Mouse (Mus musculus): ENCODE results near the gene Srebf2. TPM values are rescaled to one million over a fixed set of nuclear protein-coding genes. Genes with fewer than 3 reads are reported as not detected.

Srebf2 gene
- polyA plus RNA-seq, 2 experiments = 29.3 to 30.8 TPM

DNA sequence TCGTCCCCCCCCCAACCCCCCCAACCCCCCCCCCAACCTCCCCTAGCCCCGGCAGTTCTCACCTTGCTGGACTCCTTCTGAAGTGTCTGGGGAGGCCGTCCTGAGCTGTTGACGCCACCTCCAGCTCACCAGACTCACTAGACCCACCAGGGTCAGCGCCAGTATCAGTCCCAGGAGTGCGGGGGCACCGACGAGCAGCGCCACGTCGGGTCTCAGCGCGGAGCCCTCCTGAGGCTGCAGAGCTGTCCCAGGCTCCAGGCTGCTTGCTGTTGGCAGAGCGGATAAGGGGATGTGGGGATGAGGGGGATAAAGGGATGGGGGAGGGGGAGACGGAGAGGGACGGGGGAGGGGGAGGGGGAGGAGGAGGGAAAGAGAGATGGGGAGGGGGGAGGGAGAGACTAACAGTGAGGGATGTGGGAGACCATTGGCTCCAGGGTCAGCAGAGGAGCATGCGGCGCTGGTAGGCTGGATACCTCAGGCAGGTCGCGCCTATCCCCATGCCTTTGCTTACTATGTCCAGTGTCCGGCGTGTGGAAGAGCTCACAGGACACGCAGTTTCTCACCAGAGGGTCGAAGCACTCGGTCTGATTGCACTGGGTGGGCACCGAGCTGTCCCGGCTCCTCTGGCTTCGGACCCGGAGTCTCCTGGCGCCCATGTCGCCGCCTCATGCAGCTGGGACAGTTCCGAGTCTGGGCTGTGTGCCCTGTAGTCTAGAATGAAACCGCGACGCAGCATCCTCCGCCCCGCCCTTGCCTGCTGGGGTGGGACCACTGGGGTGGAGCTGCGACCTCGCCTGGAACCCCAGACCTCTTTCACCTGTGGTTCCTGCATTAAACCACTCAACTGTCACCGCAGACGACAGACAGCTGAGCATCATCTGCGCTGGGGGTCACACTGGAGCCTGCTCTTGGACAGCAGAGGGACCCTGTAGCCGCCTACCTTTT is 76.9 kb downstream of the Srebf2 start, which contains the start of gene Tnfrsf13c:
TSS of gene Tnfrsf13c (minus strand) at position 713 of the 945 bp plus-strand sequence.
- Histone ChIP-seq H3K36me3 (replicated peaks; ENCODE audit: control insufficient read depth, insufficient read depth, low read depth) (no peaks in the 10 kb centered on the region), H3K4me3 (ENCODE audit: insufficient read depth in 1 of 2, low read depth in 2 of 2, low read length in 2 of 2) (peak within 1 kb of the TSS; percentile 31 to 45), H3K9ac (replicated peaks) (peak within 1 kb of the TSS; percentile 15), H3K4me1 (replicated peaks; ENCODE audit: control insufficient read depth in 2 of 2, insufficient read depth in 2 of 2, low read length in 1 of 2) (peaks cover 6 to 13% of the 10 kb centered on the region in 2 experiments), H3K27me3 (ENCODE audit: control insufficient read depth, insufficient read depth, low read length) (peaks cover 24% of the 10 kb centered on the region), H3K9me3 (ENCODE audit: control insufficient read depth, low read length) (no peaks in the 10 kb centered on the region), H3K4me2 (ENCODE audit: low read depth) (peak within 1 kb of the TSS; percentile 72), H3K27ac (no peak within 1 kb of the TSS)
- TF ChIP-seq CTCF (IDR thresholded peaks at IDR 0.05; ENCODE audit: low read depth) = no peak
- no peak for TF ChIP-seq EP300 (IDR thresholded peaks at IDR 0.05; ENCODE audit: low read depth)
- ATAC-seq (ENCODE audit: insufficient read depth) (peak; percentile 72), DNase-seq (ENCODE audit: low read depth in 3 of 3, low spot score in 3 of 3) (peak in 1 of 3 experiments; percentile 49)
- 1% methylated on average over 41 of the region's 44 CpGs for WGBS (ENCODE audit: insufficient replicate concordance)

DNA sequence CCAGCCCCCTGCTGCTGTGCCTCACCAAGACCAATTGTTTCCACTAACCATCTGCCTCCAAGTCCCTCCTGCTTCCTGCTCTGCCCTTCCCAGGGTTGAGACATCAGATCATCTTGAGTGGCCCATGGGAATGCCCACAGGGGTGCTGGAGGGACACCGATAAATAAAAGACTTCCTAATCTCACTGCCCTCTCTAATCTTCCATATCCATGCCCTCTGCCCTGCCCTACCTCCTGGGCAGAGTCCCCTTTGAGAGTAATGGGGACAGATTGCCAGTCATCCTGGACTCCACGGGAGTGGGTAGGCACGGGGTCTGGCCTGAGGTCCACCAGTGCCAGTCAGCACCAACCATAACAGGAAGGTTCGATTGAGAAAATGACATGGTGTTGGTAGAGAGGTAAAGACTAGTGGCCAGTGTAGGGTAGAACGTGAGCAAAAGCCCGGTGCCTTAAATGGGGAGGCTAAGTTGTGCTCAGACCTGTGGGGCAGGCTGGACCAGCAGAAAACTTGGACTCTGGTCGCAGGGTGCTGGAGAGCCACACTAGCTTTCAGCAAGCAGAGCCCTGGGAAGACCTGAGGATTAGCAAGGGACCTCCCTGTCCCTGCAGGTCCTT is 77.7 kb downstream of the Srebf2 start:
- TF ChIP-seq CTCF (IDR thresholded peaks at IDR 0.05; ENCODE audit: low read depth) (no peak; the same call in 1 of the 2 replicates), EP300 (IDR thresholded peaks at IDR 0.05; ENCODE audit: low read depth) (0 out of 2 replicates have a peak, but pooled peaks have one; percentile 21)
- Histone ChIP-seq H3K4me1 (replicated peaks; ENCODE audit: control insufficient read depth in 2 of 2, insufficient read depth in 2 of 2, low read length in 1 of 2) (peaks cover 13 to 21% of the 10 kb centered on the region in 2 experiments), H3K27me3 (ENCODE audit: control insufficient read depth, insufficient read depth, low read length) (peaks cover 24% of the 10 kb centered on the region), H3K9ac (replicated peaks) (no peak overlapping the region), H3K36me3 (replicated peaks; ENCODE audit: control insufficient read depth, insufficient read depth, low read depth) (no peaks in the 10 kb centered on the region), H3K27ac (no peak overlapping the region), H3K4me2 (ENCODE audit: low read depth) (peak overlapping the region; percentile 72), H3K4me3 (ENCODE audit: insufficient read depth in 1 of 2, low read depth in 2 of 2, low read length in 2 of 2) (peak overlapping the region in 1 of 2 experiments; percentile 45; a peak in 2 of 4 replicates), H3K9me3 (ENCODE audit: control insufficient read depth, low read length) (no peaks in the 10 kb centered on the region)
- WGBS (ENCODE audit: insufficient replicate concordance) = 30% methylated on average over 7 of the region's 7 CpGs
- DNase-seq (ENCODE audit: low read depth in 3 of 3, low spot score in 3 of 3) (peak in 2 of 3 experiments; percentile 33 to 51), ATAC-seq (ENCODE audit: insufficient read depth) (peak; percentile 74)

DNA sequence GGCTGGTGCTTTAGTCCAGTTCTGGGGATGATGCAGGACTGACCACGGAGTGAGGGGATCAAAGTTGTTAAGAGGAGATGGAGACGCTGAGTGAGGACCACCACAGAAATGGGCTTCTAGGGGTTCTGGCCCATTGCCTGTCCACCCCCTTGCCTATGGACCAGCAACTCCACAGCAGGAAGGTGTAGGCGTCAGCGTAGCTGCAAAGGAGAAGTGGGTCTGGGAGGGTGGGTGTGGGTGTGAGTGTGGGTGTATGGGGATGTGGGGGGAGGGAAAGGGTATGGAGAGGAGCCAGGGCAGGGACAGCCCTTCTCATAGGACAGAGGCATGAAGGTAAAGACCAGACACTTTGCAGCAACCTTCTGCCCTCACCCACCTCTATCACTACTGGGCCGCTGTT is 78.8 kb downstream of the Srebf2 start:
- no peak overlapping the region for H3K4me3 ChIP-seq (ENCODE audit: insufficient read depth in 1 of 2, low read depth in 2 of 2, low read length in 2 of 2)
- WGBS (ENCODE audit: insufficient replicate concordance) = 71% methylated on average over 5 of the region's 5 CpGs
- TF ChIP-seq EP300 (IDR thresholded peaks at IDR 0.05; ENCODE audit: low read depth) = no peak
- no peak for TF ChIP-seq CTCF (IDR thresholded peaks at IDR 0.05; ENCODE audit: low read depth)
- H3K36me3 ChIP-seq (replicated peaks; ENCODE audit: control insufficient read depth, insufficient read depth, low read depth) = no peaks in the 10 kb centered on the region
- H3K27me3 ChIP-seq (ENCODE audit: control insufficient read depth, insufficient read depth, low read length) = peaks cover 24% of the 10 kb centered on the region
- peaks cover 24 to 32% of the 10 kb centered on the region in 2 experiments for H3K4me1 ChIP-seq (replicated peaks; ENCODE audit: control insufficient read depth in 2 of 2, insufficient read depth in 2 of 2, low read length in 1 of 2)
- DNase-seq (ENCODE audit: low read depth in 3 of 3, low spot score in 3 of 3) (no peak), ATAC-seq (ENCODE audit: insufficient read depth) (no peak)
- no peak overlapping the region for H3K4me2 ChIP-seq (ENCODE audit: low read depth)
- no peak overlapping the region for H3K27ac ChIP-seq
- no peak overlapping the region for H3K9ac ChIP-seq (replicated peaks)
- no peaks in the 10 kb centered on the region for H3K9me3 ChIP-seq (ENCODE audit: control insufficient read depth, low read length)

DNA sequence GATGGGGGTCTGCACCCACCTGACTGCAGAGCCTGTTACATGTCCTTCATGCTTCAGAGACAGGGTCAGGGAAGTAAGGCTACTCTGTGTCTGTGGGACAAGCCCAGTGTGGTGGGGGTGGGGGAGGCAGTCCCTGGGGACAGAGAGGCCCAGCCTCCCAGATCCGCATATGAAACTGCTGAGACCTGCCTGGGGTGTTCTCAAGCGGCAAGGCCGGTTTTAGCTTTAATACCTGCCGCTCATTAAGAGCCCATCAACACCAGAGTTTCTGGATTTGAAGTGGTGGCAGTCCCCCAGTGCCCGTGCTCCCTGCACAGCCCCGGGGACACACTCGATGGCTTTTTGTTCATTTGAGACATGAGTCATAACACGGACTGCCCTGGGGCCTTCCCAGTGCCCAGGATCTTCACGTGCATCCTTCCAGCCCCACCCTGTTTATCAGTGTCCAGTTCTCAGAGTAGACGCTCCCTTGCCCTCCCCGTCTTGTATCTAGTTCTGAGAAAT is 82.6 kb downstream of the Srebf2 start:
- H3K36me3 ChIP-seq (replicated peaks; ENCODE audit: control insufficient read depth, insufficient read depth, low read depth) = no peaks in the 10 kb centered on the region
- H3K4me1 ChIP-seq (replicated peaks; ENCODE audit: control insufficient read depth in 2 of 2, insufficient read depth in 2 of 2, low read length in 1 of 2) = peaks cover 23 to 30% of the 10 kb centered on the region in 2 experiments
- H3K27me3 ChIP-seq (ENCODE audit: control insufficient read depth, insufficient read depth, low read length) = peaks cover 5% of the 10 kb centered on the region
- peak overlapping the region; percentile 69 for H3K4me2 ChIP-seq (ENCODE audit: low read depth)
- H3K4me3 ChIP-seq (ENCODE audit: insufficient read depth in 1 of 2, low read depth in 2 of 2, low read length in 2 of 2) = peak overlapping the region in 1 of 2 experiments; percentile 14; a peak in 1 of 4 replicates
- peak overlapping the region; percentile 90 for H3K27ac ChIP-seq
- ATAC-seq (ENCODE audit: insufficient read depth) = peak; percentile 96
- peak overlapping the region; percentile 62 for H3K9ac ChIP-seq (replicated peaks)
- DNase-seq (ENCODE audit: low read depth in 3 of 3, low spot score in 3 of 3) = peak; percentile 71 to 93 (median 73)
- H3K9me3 ChIP-seq (ENCODE audit: control insufficient read depth, low read length) = no peaks in the 10 kb centered on the region
- no peak for TF ChIP-seq EP300 (IDR thresholded peaks at IDR 0.05; ENCODE audit: low read depth)
- TF ChIP-seq CTCF (IDR thresholded peaks at IDR 0.05; ENCODE audit: low read depth) = no peak
- 37% methylated on average over 11 of the region's 11 CpGs for WGBS (ENCODE audit: insufficient replicate concordance)
